Mouse (Mus musculus) liver, postnatal 0 days (tissue): ENCODE data around the gene Lrmda. TPM values are rescaled to one million over a fixed set of nuclear protein-coding genes. Genes with fewer than 3 reads are reported as not detected.

ENCODE experiments used
- ATAC-seq: fragments of 200-750 bp; cut with Nextera tagmentation; 2 replicates; pipeline ENCODE4 v1.8.0; 2017; ENCODE audit warnings: mild to moderate bottlenecking, moderate library complexity
- DNase-seq: peaks from one replicate; pipeline ENCODE4 v3.0.0-alpha.2; 2016
- H3K27ac ChIP-seq: fragments of 300-500 bp; sonication (generic); 2 replicates; pipeline ENCODE4 v1.5.1; 2014; ENCODE audit warnings: antibody characterized with exemption, moderate library complexity, mild to moderate bottlenecking, low read depth
- H3K27me3 ChIP-seq: fragments of 300-500 bp; sonication (generic); 2 replicates; pipeline ENCODE4 v1.6.1; 2014; ENCODE audit warnings: low read length, control low read depth, mixed read lengths; ENCODE audit not compliant: insufficient read depth
- H3K36me3 ChIP-seq: fragments of 300-500 bp; sonication (generic); replicated peaks from 2 replicates; pipeline ENCODE4 v1.6.1; 2014; ENCODE audit warnings: mild to moderate bottlenecking, control low read depth, low read length, moderate library complexity, mixed read lengths; ENCODE audit not compliant: insufficient read depth
- H3K4me1 ChIP-seq: fragments of 300-500 bp; sonication (generic); 2 replicates; pipeline ENCODE4 v1.6.1; 2014; ENCODE audit warnings: antibody characterized with exemption, mild to moderate bottlenecking, control low read depth; ENCODE audit not compliant: insufficient read depth
- H3K4me2 ChIP-seq: fragments of 300-500 bp; sonication (generic); 2 replicates; pipeline ENCODE4 v1.6.1; 2014; ENCODE audit warnings: low read depth, mild to moderate bottlenecking, low read length, moderate library complexity, mixed read lengths
- H3K4me3 ChIP-seq: fragments of 300-500 bp; sonication (generic); 2 replicates; pipeline ENCODE4 v1.5.1; 2014; ENCODE audit warnings: low read depth, low read length
- H3K9ac ChIP-seq: fragments of 300-500 bp; sonication (generic); replicated peaks from 2 replicates; pipeline ENCODE4 v1.6.1; 2014; ENCODE audit warnings: mild to moderate bottlenecking, moderate library complexity
- H3K9me3 ChIP-seq: fragments of 300-500 bp; sonication (generic); 2 replicates; pipeline ENCODE4 v1.6.1; 2016; ENCODE audit warnings: mild to moderate bottlenecking, control low read depth, low read length, mixed read lengths
- CTCF ChIP-seq: sonication (generic); IDR thresholded peaks from 2 replicates; pipeline ENCODE4 v1.5.1; 2016; ENCODE audit warnings: antibody characterized with exemption, low read depth
- EP300 ChIP-seq: IDR thresholded peaks from 2 replicates; pipeline ENCODE4 v1.6.1; 2016; ENCODE audit warnings: antibody characterized with exemption, low read depth, mild to moderate bottlenecking
- WGBS: fragments of 180-500 bp; shearing (Covaris S2); extraction: QIAGEN DNeasy Blood & Tissue Kit; methylation state at CpG from one replicate; pipeline ENCODE4 v1.1.7; 2014; ENCODE audit not compliant: insufficient replicate concordance; 5-methylcytosine and 5-hydroxymethylcytosine counted together
- polyA plus RNA-seq: library from polyadenylated mRNA; unstranded; fragments of >200 nt; fragmentation: Nextera tagmentation; extraction: Ambion mirVana; gene quantifications from 2 replicates; pipeline ENCODE4 v1.2.1, GENCODE M21; 2015

Lrmda gene
- polyA plus RNA-seq, 1 experiment from 2014 or later: 0.28 TPM

GRCm38 (mm10) chr14:23051441-23051840 is 1031.9 kb downstream of the Lrmda start:
- H3K4me2 ChIP-seq: no peak overlapping the region
- no peaks in the 10 kb centered on the region for H3K27me3 ChIP-seq
- no peak overlapping the region for H3K27ac ChIP-seq
- WGBS: 58% methylated on average over 7 of the region's 7 CpGs
- no peaks in the 10 kb centered on the region for H3K9me3 ChIP-seq
- no peaks in the 10 kb centered on the region for H3K36me3 ChIP-seq
- H3K4me1 ChIP-seq: no peaks in the 10 kb centered on the region
- DNase-seq (no peak), ATAC-seq (no peak)
- H3K9ac ChIP-seq: no peak overlapping the region
- no peak overlapping the region for H3K4me3 ChIP-seq
- TF ChIP-seq EP300 (no peak), CTCF (no peak)

GRCm38 (mm10) chr14:23052833-23053592 is 1033.5 kb downstream of the Lrmda start:
- WGBS: 76% methylated on average over 11 of the region's 11 CpGs
- DNase-seq (no peak), ATAC-seq (no peak)
- Histone ChIP-seq H3K27me3 (no peaks in the 10 kb centered on the region), H3K4me3 (no peak overlapping the region), H3K9me3 (no peaks in the 10 kb centered on the region), H3K36me3 (no peaks in the 10 kb centered on the region), H3K4me1 (no peaks in the 10 kb centered on the region), H3K4me2 (no peak overlapping the region), H3K9ac (no peak overlapping the region), H3K27ac (no peak overlapping the region)
- TF ChIP-seq CTCF (no peak), EP300 (no peak)

DNA sequence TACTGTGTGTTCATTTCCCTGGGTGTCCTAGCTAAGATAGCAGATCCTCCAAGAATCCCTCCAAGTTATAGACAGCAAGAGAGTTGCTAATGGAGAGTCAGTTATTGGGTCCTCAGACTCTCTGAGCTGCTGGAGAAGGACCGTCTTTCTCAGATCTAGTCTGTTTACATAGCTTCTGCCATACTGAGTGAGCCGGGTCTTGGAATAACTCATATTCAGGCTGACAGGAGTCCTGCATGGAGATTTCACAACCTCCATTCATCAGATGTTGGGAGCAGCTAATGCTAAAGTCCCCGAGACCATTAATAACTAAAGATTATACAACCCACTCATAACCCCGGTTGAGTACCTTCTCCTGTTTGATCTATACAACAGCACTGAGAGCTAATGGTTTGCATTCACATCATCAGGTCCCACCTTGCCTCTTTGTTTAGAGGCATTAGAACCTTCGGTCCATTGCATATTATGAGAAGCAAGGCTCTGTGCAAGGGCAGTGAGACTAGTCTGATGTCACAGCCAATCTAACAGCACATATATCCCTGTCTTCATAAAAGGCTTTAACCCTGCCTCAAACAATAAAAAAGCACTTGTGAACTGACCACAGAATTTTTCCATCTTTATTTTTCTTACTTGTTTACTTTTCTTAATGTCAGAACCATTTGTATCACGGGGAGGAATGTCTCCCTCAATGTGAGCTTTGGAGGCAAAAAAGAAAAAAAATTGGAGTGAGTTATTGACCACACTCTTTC is 1037.9 kb downstream of the Lrmda start:
- WGBS: 76% methylated on average over 6 of the region's 6 CpGs
- H3K36me3 ChIP-seq: no peaks in the 10 kb centered on the region
- no peak for ATAC-seq
- no peaks in the 10 kb centered on the region for H3K9me3 ChIP-seq
- no peak overlapping the region for H3K9ac ChIP-seq
- H3K4me3 ChIP-seq: no peak overlapping the region
- TF ChIP-seq CTCF: no peak
- TF ChIP-seq EP300: no peak
- no peaks in the 10 kb centered on the region for H3K27me3 ChIP-seq
- no peak for DNase-seq
- no peak overlapping the region for H3K4me2 ChIP-seq
- H3K4me1 ChIP-seq: no peaks in the 10 kb centered on the region
- H3K27ac ChIP-seq: no peak overlapping the region

DNA sequence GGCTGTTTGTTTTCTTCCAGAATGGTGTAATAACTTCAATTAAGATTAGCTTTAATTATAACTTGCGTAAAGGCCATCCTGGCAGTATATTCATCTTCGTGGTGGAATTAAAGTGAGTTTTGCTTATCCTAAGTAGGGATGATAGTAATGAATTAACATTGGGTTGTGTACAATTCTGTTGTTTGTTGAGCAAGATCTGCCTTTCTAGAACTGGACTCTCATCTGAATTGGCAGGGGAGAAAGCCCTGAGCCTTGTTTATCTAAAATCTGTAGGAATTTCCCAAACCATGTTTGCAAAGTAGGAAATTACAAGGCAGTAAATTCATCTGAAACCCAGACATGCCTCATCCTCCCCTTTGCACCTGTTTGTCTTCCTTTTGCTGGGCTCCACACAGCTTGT is 1038.5 kb downstream of the Lrmda start:
- WGBS: 77% methylated on average over 2 of the region's 2 CpGs
- Histone ChIP-seq H3K4me1 (no peaks in the 10 kb centered on the region), H3K9me3 (no peaks in the 10 kb centered on the region), H3K27me3 (no peaks in the 10 kb centered on the region), H3K4me3 (no peak overlapping the region), H3K36me3 (no peaks in the 10 kb centered on the region), H3K4me2 (no peak overlapping the region), H3K9ac (no peak overlapping the region), H3K27ac (no peak overlapping the region)
- no peak for ATAC-seq
- TF ChIP-seq CTCF: no peak
- no peak for TF ChIP-seq EP300
- no peak for DNase-seq

DNA sequence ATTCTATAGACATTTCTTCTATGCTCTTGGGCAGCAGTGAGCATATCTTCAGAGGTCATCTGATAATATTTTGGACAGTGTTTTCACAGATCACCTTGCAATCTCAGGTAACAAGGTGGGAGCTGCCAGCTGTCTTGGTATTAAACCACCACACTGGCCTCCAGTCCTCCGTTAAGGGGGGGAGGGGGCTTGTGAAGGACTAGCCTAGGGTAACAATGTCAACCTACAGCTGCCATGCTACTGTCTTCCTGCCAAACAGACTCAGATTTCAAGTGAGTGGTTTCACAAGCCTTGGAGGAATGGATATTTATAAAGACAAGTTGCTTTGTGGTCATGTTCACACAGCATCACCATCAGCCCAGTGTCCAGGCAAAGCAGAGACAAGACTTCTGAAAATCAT is 1059.2 kb downstream of the Lrmda start:
- no peaks in the 10 kb centered on the region for H3K4me1 ChIP-seq
- TF ChIP-seq EP300: no peak
- TF ChIP-seq CTCF: no peak
- no peaks in the 10 kb centered on the region for H3K36me3 ChIP-seq
- no peaks in the 10 kb centered on the region for H3K9me3 ChIP-seq
- H3K27me3 ChIP-seq: no peaks in the 10 kb centered on the region
- no peak overlapping the region for H3K4me3 ChIP-seq
- no peak overlapping the region for H3K27ac ChIP-seq
- DNase-seq (no peak), ATAC-seq (no peak)
- no peak overlapping the region for H3K4me2 ChIP-seq
- no peak overlapping the region for H3K9ac ChIP-seq
- 67% methylated on average over 1 of the region's 1 CpGs for WGBS

GRCm38 (mm10) chr14:23084241-23084773 is 1064.8 kb downstream of the Lrmda start:
- Histone ChIP-seq H3K9ac (no peak overlapping the region), H3K4me2 (no peak overlapping the region), H3K4me3 (no peak overlapping the region), H3K4me1 (no peaks in the 10 kb centered on the region), H3K27me3 (no peaks in the 10 kb centered on the region), H3K36me3 (no peaks in the 10 kb centered on the region), H3K27ac (no peak overlapping the region), H3K9me3 (no peaks in the 10 kb centered on the region)
- TF ChIP-seq CTCF (no peak), EP300 (no peak)
- DNase-seq: no peak
- no peak for ATAC-seq
- 72% methylated on average over 1 of the region's 1 CpGs for WGBS
